Mouse (Mus musculus) c-Kit-positive CD71-positive TER-119-positive erythroid progenitor cells, embryonic 14.5 days (primary cell): ENCODE measurements around the gene Wdr81.

Experiments used
- DNase-seq: peaks from one replicate; pipeline ENCODE4 v3.0.0-alpha.2; 2013; ENCODE audit warnings: low spot score

Wdr81 gene

GRCm38 (mm10) chr11:75453991-75454930 is at the start of gene Wdr81:
Wdr81 (minus strand) TSS chr11:75454717.
- DNase-seq = peak; percentile 86

- DNase-seq = no peak
Measured at GRCm38 (mm10) chr11:75498126-75498525, 43.6 kb upstream of the Wdr81 start.

- no peak for DNase-seq
Measured at GRCm38 (mm10) chr11:75494296-75495049, 40.0 kb upstream of the Wdr81 start.

- no peak for DNase-seq
Measured at GRCm38 (mm10) chr11:75487496-75487895, 33.0 kb upstream of the Wdr81 start.

- peak; percentile 99 for DNase-seq
Measured at GRCm38 (mm10) chr11:75486601-75487285, 32.2 kb upstream of the Wdr81 start, which contains the start of gene Prpf8. Prpf8 (plus strand) TSS chr11:75486816.

- no peak for DNase-seq
Measured at GRCm38 (mm10) chr11:75486192-75486591, 31.7 kb upstream of the Wdr81 start.

GRCm38 (mm10) chr11:75473376-75473775 is 18.9 kb upstream of the Wdr81 start:
- DNase-seq = no peak

- no peak for DNase-seq
Measured at GRCm38 (mm10) chr11:75472469-75473081, 18.1 kb upstream of the Wdr81 start.

- DNase-seq = no peak
Measured at GRCm38 (mm10) chr11:75470675-75471074, 16.2 kb upstream of the Wdr81 start.

- no peak for DNase-seq
Measured at GRCm38 (mm10) chr11:75469261-75469660, 14.7 kb upstream of the Wdr81 start.

GRCm38 (mm10) chr11:75468410-75468809 is 13.9 kb upstream of the Wdr81 start:
- no peak for DNase-seq

- DNase-seq = peak; percentile 73
Measured at GRCm38 (mm10) chr11:75467512-75468215, 13.1 kb upstream of the Wdr81 start.

GRCm38 (mm10) chr11:75466731-75467505 is 12.4 kb upstream of the Wdr81 start:
- no peak for DNase-seq

- DNase-seq = no peak
Measured at GRCm38 (mm10) chr11:75465051-75465450, 10.5 kb upstream of the Wdr81 start.

- no peak for DNase-seq
Measured at GRCm38 (mm10) chr11:75464417-75464816, 9.9 kb upstream of the Wdr81 start.

GRCm38 (mm10) chr11:75463624-75464023 is 9.1 kb upstream of the Wdr81 start:
- DNase-seq = no peak

- DNase-seq = peak; percentile 90
Measured at GRCm38 (mm10) chr11:75462865-75463336, 8.4 kb upstream of the Wdr81 start.

- peak; percentile 72 for DNase-seq
Measured at GRCm38 (mm10) chr11:75462253-75462783, 7.8 kb upstream of the Wdr81 start.

- no peak for DNase-seq
Measured at GRCm38 (mm10) chr11:75461743-75462252, 7.3 kb upstream of the Wdr81 start.
